Mouse (Mus musculus): ENCODE measurements at regions not wholly inside any gene's neighbourhood (a gene's known extent, or its start where the extent isn't known, plus 50 kb on each side); places are given as distances from the start of the nearest gene placed in this dataset.

- DNase-seq (ENCODE audit: low spot score in 2 of 2), result no peak
Measured at GRCm38 (mm10) chr17:45868539-45868938, 134.9 kb upstream of the 1600014C23Rik start.

GRCm38 (mm10) chr17:45867727-45868126 lies 134.1 kb upstream of the 1600014C23Rik start:
- no peak for DNase-seq (ENCODE audit: low spot score in 2 of 2)

GRCm38 (mm10) chr17:45866876-45867652 lies 133.4 kb upstream of the 1600014C23Rik start:
- DNase-seq (ENCODE audit: low spot score in 2 of 2), result no peak

GRCm38 (mm10) chr17:45866346-45866745 lies 132.7 kb upstream of the 1600014C23Rik start:
- no peak for DNase-seq (ENCODE audit: low spot score in 2 of 2)

GRCm38 (mm10) chr17:45865944-45866343 lies 132.3 kb upstream of the 1600014C23Rik start:
- DNase-seq (ENCODE audit: low spot score in 2 of 2), result no peak

GRCm38 (mm10) chr17:45863471-45864205 lies 130.0 kb upstream of the 1600014C23Rik start:
- no peak for DNase-seq (ENCODE audit: low spot score in 2 of 2)

GRCm38 (mm10) chr17:45863031-45863430 lies 129.4 kb upstream of the 1600014C23Rik start:
- no peak for DNase-seq (ENCODE audit: low spot score in 2 of 2)

GRCm38 (mm10) chr17:45859441-45859840 lies 125.8 kb upstream of the 1600014C23Rik start:
- no peak for DNase-seq (ENCODE audit: low spot score in 2 of 2)

- no peak for DNase-seq (ENCODE audit: low spot score in 2 of 2)
Measured at GRCm38 (mm10) chr17:45853931-45854653, 120.4 kb upstream of the 1600014C23Rik start.

GRCm38 (mm10) chr17:45852402-45852801 lies 118.8 kb upstream of the 1600014C23Rik start:
- DNase-seq (ENCODE audit: low spot score in 2 of 2), result no peak

- no peak for DNase-seq (ENCODE audit: low spot score in 2 of 2)
Measured at GRCm38 (mm10) chr17:45851723-45852396, 118.2 kb upstream of the 1600014C23Rik start.

GRCm38 (mm10) chr17:45850976-45851375 lies 117.3 kb upstream of the 1600014C23Rik start:
- no peak for DNase-seq (ENCODE audit: low spot score in 2 of 2)

- no peak for DNase-seq (ENCODE audit: low spot score in 2 of 2)
Measured at GRCm38 (mm10) chr17:45850174-45850573, 116.5 kb upstream of the 1600014C23Rik start.

- DNase-seq (ENCODE audit: low spot score in 2 of 2), result peak in 1 of 2 experiments; percentile 49
Measured at GRCm38 (mm10) chr17:45848605-45849004, 115.0 kb upstream of the 1600014C23Rik start.

GRCm38 (mm10) chr17:45847701-45848378 lies 114.2 kb upstream of the 1600014C23Rik start:
- DNase-seq (ENCODE audit: low spot score in 2 of 2), result no peak

- DNase-seq (ENCODE audit: low spot score in 2 of 2), result no peak
Measured at GRCm38 (mm10) chr17:45845832-45846231, 112.2 kb upstream of the 1600014C23Rik start.

GRCm38 (mm10) chr17:45836731-45837130 lies 103.1 kb upstream of the 1600014C23Rik start:
- no peak for DNase-seq (ENCODE audit: low spot score in 2 of 2)

- no peak for DNase-seq (ENCODE audit: low spot score in 2 of 2)
Measured at GRCm38 (mm10) chr17:45836253-45836652, 102.6 kb upstream of the 1600014C23Rik start.

- no peak for DNase-seq (ENCODE audit: low spot score in 2 of 2)
Measured at GRCm38 (mm10) chr17:45834518-45835071, 101.0 kb upstream of the 1600014C23Rik start.

- DNase-seq (ENCODE audit: low spot score in 2 of 2), result no peak
Measured at GRCm38 (mm10) chr17:45830324-45830723, 96.7 kb upstream of the 1600014C23Rik start.

All from layer of hippocampus, postnatal 10 days (tissue).